Mouse (Mus musculus) small intestine, adult 2 months (tissue): ENCODE measurements around the gene Aif1. TPM values are rescaled to one million over a fixed set of nuclear protein-coding genes. Genes with fewer than 3 reads are reported as not detected.

Source experiments
- H3K27ac ChIP-seq: fragments of 200-500 bp; 2 replicates; pipeline ENCODE4 v1.5.1; 2012; ENCODE audit warnings: low read depth, low read length, control low read depth, inconsistent platforms; ENCODE audit not compliant: insufficient read depth
- H3K27me3 ChIP-seq: fragments of 200-500 bp; 2 replicates; pipeline ENCODE4 v1.6.1; 2012; ENCODE audit warnings: mild to moderate bottlenecking, moderate library complexity, low read length, inconsistent platforms; ENCODE audit not compliant: control insufficient read depth, insufficient read depth
- H3K36me3 ChIP-seq: fragments of 200-500 bp; 2 replicates; pipeline ENCODE4 v1.6.1; 2012; ENCODE audit warnings: mild to moderate bottlenecking, low read length, control low read depth, inconsistent platforms; ENCODE audit not compliant: control insufficient read depth, insufficient read depth
- H3K4me1 ChIP-seq: fragments of 200-500 bp; 2 replicates; pipeline ENCODE4 v1.6.1; 2012; ENCODE audit warnings: low read length, inconsistent platforms, mixed read lengths; ENCODE audit not compliant: control insufficient read depth, insufficient read depth, insufficient read length
- H3K4me3 ChIP-seq: fragments of 200-500 bp; 2 replicates; pipeline ENCODE4 v1.5.1; 2012; ENCODE audit warnings: low read depth, mild to moderate bottlenecking, control low read depth, inconsistent platforms, low read length, moderate library complexity
- CTCF ChIP-seq: fragments of 200-500 bp; IDR thresholded peaks from 2 replicates; pipeline ENCODE4 v1.5.1; 2012; ENCODE audit warnings: low read depth, mild to moderate bottlenecking, control low read depth, inconsistent platforms, low read length, moderate library complexity, mixed read lengths; ENCODE audit not compliant: insufficient replicate concordance, insufficient read length; ENCODE audit errors: extremely low read depth
- POLR2A ChIP-seq: fragments of 200-500 bp; IDR thresholded peaks from 2 replicates; pipeline ENCODE4 v1.6.1; 2012; ENCODE audit warnings: low read depth, mild to moderate bottlenecking, control low read depth, inconsistent platforms, low read length, moderate library complexity
- WGBS: fragments of 180-500 bp; shearing (Covaris S2); methylation state at CpG from one replicate; pipeline ENCODE4 v1.1.7; 2018; 5-methylcytosine and 5-hydroxymethylcytosine counted together
- polyA plus RNA-seq: library from polyadenylated mRNA; depleted of rRNA; stranded (reverse); fragments of >200 nt; gene quantifications from 2 replicates; pipeline ENCODE4 v1.2.3, GENCODE M21; 2012; rRNA removed

The Aif1 gene
- polyA plus RNA-seq, 1 experiment: 1.6 TPM

DNA sequence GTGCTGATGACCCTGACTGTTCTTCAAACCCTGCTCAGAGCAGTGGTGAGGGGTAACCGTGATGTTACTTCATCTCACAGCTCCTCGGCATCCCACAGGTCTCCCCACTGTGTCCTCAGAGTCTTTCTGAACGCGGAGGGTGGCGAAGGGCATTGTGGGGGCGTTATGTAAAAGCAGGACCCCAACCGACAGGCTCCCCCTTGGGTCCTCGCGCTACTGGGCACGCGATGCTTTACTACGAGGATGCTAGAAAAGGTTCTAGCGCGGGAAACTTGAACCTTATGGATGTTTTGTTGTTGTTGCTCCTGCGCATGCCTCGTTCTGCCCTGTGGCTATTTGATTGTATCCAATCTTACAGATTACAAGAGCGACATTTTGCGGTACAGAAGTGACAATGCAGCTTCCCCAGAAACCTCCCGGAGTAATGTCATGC, 54.0 kb downstream of the Aif1 start, which contains the start of gene Csnk2b:
TSS of gene Csnk2b (minus strand) at position 183 of the 433 bp plus-strand sequence.
- WGBS: 1% methylated on average over 19 of the region's 19 CpGs
- TF ChIP-seq CTCF: no peak
- no peak for TF ChIP-seq POLR2A
- Histone ChIP-seq H3K27me3 (no peaks in the 10 kb centered on the region), H3K4me1 (peaks cover 9% of the 10 kb centered on the region; the same call in 1 of the 2 replicates), H3K27ac (peak within 1 kb of the TSS; percentile 90), H3K4me3 (peak within 1 kb of the TSS; percentile 91), H3K36me3 (peaks cover 26% of the 10 kb centered on the region)

DNA sequence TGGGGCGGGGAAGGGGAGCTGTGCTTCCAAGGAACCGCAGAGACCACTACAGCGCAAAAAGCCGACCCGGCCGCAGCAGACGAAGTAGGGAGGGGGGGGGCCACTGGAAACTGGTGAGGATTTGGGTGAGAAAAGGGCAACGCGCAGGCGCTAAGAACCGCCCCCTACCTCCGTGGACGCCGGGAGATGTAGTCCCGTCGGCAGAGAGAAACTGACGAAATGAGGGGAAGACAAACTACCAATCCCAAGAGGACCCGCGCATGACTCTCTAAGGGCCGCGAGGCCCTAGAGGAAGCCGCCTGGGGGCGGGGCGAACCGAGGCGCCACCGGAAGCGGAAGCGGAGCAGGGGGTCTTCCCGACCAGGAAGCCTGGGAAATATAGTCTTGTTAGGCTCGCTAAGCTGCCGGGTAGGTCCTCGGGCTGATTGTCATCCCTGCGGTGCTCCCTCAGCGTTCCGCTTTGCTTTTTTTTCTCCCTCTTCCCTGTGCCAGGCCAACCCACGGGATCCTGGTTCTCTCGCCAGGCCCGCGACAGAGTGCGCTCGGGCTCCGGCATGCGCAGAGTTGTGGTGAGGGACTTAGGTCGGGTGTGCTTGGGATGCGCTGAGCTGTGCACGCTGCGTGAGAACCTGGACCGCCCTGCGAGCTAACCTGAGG, 54.6 kb downstream of the Aif1 start, which contains the start of gene Gpank1:
TSS of gene Gpank1 (plus strand) at position 313 of the 657 bp plus-strand sequence.
- under 1% methylated on average over 50 of the region's 50 CpGs for WGBS
- H3K27ac ChIP-seq: peak within 1 kb of the TSS; percentile 90
- H3K36me3 ChIP-seq: peaks cover 30% of the 10 kb centered on the region
- H3K4me1 ChIP-seq: peaks cover 9% of the 10 kb centered on the region; the same call in 1 of the 2 replicates
- peak within 1 kb of the TSS; percentile 91 for H3K4me3 ChIP-seq
- no peak for TF ChIP-seq CTCF
- peak; percentile 49 for TF ChIP-seq POLR2A
- no peaks in the 10 kb centered on the region for H3K27me3 ChIP-seq

Other genes with a start within 250 kb of the Aif1 start
- 21.2 and 68.8 TPM in 2 replicates for gene Neu1, start 244.8 kb downstream of the Aif1 start, polyA plus RNA-seq
- gene Hspa1b, start 216.8 kb downstream of the Aif1 start, polyA plus RNA-seq: 17.1 and 19.8 TPM in 2 replicates
- gene Gm20481, start 206.2 kb downstream of the Aif1 start, polyA plus RNA-seq: not detected in 2 replicates
- 8.9 and 9.3 TPM in 2 replicates for gene Hspa1a, start 203.9 kb downstream of the Aif1 start, polyA plus RNA-seq
- gene Hspa1l, start 203.4 kb downstream of the Aif1 start, polyA plus RNA-seq: 0.06 and 0.14 TPM in 2 replicates
- 51.7 and 82.1 TPM in 2 replicates for gene Lsm2, start 194.2 kb downstream of the Aif1 start, polyA plus RNA-seq
- gene Vars, start 175.1 kb downstream of the Aif1 start, polyA plus RNA-seq: 123 and 182 TPM in 2 replicates
- gene Vwa7, start 159.5 kb downstream of the Aif1 start, polyA plus RNA-seq: 0.82 and 1.2 TPM in 2 replicates
- gene Sapcd1, start 148.1 kb downstream of the Aif1 start, polyA plus RNA-seq: 0.87 and 1.0 TPM in 2 replicates
- 2.2 and 2.3 TPM in 2 replicates for gene Msh5, start 129.3 kb downstream of the Aif1 start, polyA plus RNA-seq
- 134 and 219 TPM in 2 replicates for gene Clic1, start 126.1 kb downstream of the Aif1 start, polyA plus RNA-seq
- gene Ddah2, start 117.0 kb downstream of the Aif1 start, polyA plus RNA-seq: 8.5 and 14.5 TPM in 2 replicates
- gene Ly6g6c, start 110.7 kb downstream of the Aif1 start, polyA plus RNA-seq: 9.3 and 9.9 TPM in 2 replicates
- gene Mpig6b, start 109.9 kb downstream of the Aif1 start, polyA plus RNA-seq: 0.28 and 0.39 TPM in 2 replicates
- 1.3 and 19.4 TPM in 2 replicates for gene Ly6g6e, start 99.2 kb downstream of the Aif1 start, polyA plus RNA-seq
- gene Ly6g6d, start 98.0 kb downstream of the Aif1 start, polyA plus RNA-seq: 7.2 and 10.7 TPM in 2 replicates
- 1.2 and 3.8 TPM in 2 replicates for gene Ly6g6f, start 90.5 kb downstream of the Aif1 start, polyA plus RNA-seq
- gene Abhd16a, start 86.8 kb downstream of the Aif1 start, polyA plus RNA-seq: 114 and 183 TPM in 2 replicates
- not detected in 2 replicates for gene Ly6g5c, start 67.8 kb downstream of the Aif1 start, polyA plus RNA-seq
- gene Ly6g5b, start 60.6 kb downstream of the Aif1 start, polyA plus RNA-seq: 0.76 and 1.4 TPM in 2 replicates
- 10.5 and 25.3 TPM in 2 replicates for gene Gpank1, start 54.6 kb downstream of the Aif1 start, polyA plus RNA-seq
- gene Csnk2b, start 54.0 kb downstream of the Aif1 start, polyA plus RNA-seq: 226 and 448 TPM in 2 replicates
- 6.9 and 16.2 TPM in 2 replicates for gene D17H6S53E, start 49.7 kb downstream of the Aif1 start, polyA plus RNA-seq
- 0.15 and 0.25 TPM in 2 replicates for gene Apom, start 44.0 kb downstream of the Aif1 start, polyA plus RNA-seq
- gene Bag6, start 40.9 kb downstream of the Aif1 start, polyA plus RNA-seq: 93.6 and 184 TPM in 2 replicates
- 177 and 352 TPM in 2 replicates for gene Prrc2a, start 11.2 kb downstream of the Aif1 start, polyA plus RNA-seq
- 11.5 and 18.8 TPM in 2 replicates for gene Lst1, start 12.4 kb upstream of the Aif1 start, polyA plus RNA-seq
- gene Ltb, start 18.4 kb upstream of the Aif1 start, polyA plus RNA-seq: 26.2 and 32.9 TPM in 2 replicates
- 0.94 and 1.8 TPM in 2 replicates for gene Tnf, start 25.9 kb upstream of the Aif1 start, polyA plus RNA-seq
- 0.47 and 0.66 TPM in 2 replicates for gene Lta, start 29.3 kb upstream of the Aif1 start, polyA plus RNA-seq
- 0.22 TPM in 1 of 2 replicates, not detected in the other for gene Gm16181, start 44.8 kb upstream of the Aif1 start, polyA plus RNA-seq
- gene Atp6v1g2, start 57.6 kb upstream of the Aif1 start, polyA plus RNA-seq: 1.0 and 2.8 TPM in 2 replicates
- gene Nfkbil1, start 59.7 kb upstream of the Aif1 start, polyA plus RNA-seq: 13.7 and 36.3 TPM in 2 replicates
- 95.6 and 194 TPM in 2 replicates for gene Ddx39b, start 65.7 kb upstream of the Aif1 start, polyA plus RNA-seq
- gene H2-D1, start 86.7 kb upstream of the Aif1 start, polyA plus RNA-seq: 776 and 1,546 TPM in 2 replicates
- gene H2-Q1, start 144.3 kb upstream of the Aif1 start, polyA plus RNA-seq: 36.3 and 83.4 TPM in 2 replicates
- 554 and 1,052 TPM in 2 replicates for gene H2-Q2, start 166.2 kb upstream of the Aif1 start, polyA plus RNA-seq
- gene H2-Q4, start 203.5 kb upstream of the Aif1 start, polyA plus RNA-seq: 60.9 and 159 TPM in 2 replicates
- 23.8 and 59.3 TPM in 2 replicates for gene H2-Q6, start 248.8 kb upstream of the Aif1 start, polyA plus RNA-seq